Mouse (Mus musculus) thymus, adult 18-20 months (tissue): Measurements from ENCODE around the gene Ube2e3.
A peak's percentile ranks its signal among the peaks of the same experiment; 100 is the strongest.

Experiments used
- DNase-seq, 2 experiments: peaks; one replicate each; pipeline ENCODE4 v3.0.0; 2022; ENCODE audit warnings: mixed read lengths in 2 of 2

Ube2e3 gene

DNA sequence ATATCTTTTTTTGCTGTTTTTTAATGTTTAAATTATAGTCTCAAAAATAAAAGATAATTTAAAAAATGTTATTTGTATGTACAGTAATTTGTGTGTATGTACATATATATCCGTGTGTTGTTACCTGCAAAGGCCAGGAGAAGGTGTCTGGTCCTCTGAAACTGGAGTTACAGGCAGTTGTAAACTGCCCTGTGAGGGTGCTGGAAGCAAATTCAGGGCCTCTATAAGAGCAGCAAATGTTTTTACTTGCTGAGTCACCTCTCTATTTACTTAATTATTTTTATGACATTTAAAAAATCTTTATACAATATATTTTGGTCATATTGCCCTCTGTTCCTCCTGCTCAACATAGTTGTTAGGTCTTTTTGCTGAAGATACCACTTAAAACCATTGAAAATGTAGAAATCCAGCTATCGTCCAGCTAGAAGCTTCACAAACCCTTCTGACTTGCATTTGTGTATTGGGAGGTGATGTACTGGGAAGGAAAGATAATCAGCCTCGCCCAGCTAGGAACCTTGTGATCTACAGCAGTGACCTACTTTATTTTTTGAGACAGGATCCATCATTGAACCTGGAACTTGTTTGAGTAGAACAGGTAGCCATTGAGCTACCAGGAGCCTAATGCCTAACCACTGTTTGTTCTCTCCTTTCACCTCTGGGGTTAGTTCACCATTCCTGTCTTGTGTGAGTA, 15.0 kb downstream of the Ube2e3 start:
- DNase-seq: no peak

DNA sequence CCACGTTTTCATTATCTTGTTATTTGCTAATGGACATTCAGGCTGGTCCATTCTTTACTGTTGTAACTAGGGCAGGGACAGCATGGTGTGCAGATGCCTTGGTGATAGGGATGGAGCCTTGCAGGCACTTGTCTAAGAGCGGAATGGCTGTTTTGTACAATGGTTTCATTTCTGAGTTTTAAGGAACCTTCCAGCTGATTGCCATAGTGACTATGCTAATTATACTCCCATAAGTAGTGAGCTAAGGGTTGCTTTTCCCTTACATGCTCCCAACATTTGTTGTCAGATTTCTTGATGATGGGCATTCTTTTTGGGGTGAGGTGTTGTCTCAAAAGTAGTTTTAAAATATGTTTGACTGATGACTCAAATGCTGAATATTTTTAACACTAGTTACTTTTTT, 18.5 kb downstream of the Ube2e3 start:
- DNase-seq: no peak

DNA sequence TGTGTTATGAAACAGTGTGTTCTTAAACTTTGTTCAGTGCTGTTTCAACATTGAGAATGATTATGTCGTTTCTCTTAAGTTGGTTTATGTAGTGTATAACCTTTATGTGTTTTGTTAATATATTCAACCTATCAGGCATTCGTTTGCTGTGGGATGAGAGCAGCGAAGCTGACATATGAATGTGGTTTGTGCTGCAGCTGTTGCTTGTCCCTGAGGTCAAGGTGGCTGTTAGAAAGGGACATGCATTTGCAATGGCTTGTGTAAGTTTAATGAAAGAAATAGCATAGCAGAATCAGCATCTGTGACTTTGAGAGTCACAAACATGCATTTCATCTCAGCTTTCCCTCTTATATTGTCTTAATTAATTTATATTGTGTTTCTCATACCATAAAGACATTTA, 20.3 kb downstream of the Ube2e3 start:
- no peak for DNase-seq

DNA sequence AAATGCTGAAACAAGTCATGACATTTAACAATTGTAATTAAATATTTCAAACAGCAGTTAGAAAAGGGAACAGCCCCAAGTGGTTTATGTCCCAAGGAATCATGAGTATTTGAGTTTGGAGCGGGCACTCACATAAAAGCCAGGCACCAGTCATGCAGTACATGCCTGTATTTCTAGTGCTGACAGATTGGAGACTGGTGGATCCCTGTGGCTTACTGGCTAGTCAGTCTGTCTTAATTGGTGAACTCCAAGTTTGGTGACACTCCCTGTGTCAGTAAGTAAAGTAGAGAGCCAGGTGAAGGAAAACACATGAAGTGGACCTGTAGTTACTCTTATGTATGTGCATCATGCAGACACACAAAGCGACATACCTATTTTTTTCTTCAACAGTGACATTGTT, 27.3 kb downstream of the Ube2e3 start:
- DNase-seq: no peak

DNA sequence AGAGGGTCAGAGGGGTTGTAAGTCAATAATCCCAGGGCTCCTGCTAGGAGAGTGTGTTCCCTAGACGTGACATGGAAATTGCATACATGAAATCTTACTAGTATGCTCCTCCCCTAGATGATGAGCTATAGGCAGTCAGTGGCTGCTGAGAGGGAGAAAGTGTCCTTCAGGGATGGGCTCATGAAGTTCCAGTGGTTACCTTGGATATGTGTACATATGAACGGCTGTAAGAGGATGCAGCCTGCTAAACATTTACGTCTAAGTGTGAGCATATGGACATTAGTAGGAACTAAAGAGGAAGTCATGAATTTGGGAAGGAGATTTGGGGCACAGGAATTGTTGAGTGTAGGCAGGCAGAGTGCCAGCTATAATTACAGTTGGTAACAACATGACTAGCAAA, 38.0 kb downstream of the Ube2e3 start:
- no peak for DNase-seq

DNA sequence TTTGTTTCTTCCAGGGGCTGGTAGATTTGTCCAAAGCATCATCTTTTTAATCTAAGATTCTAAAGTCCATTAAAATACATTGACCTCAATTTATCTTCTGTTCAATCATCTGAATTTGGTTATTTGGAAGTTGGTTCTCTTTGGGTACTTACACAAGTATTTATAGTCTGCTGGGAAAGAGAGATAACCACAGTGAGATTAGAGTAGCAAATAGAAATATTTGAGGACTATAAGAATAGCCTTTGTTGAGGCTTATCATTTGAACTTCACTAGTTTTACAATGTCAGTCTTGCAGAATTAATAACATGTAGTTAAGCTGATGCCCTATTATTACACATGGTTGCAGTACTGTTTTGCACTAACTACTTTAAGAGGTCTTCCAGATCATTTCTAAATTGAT, 43.6 kb downstream of the Ube2e3 start:
- DNase-seq: no peak

DNA sequence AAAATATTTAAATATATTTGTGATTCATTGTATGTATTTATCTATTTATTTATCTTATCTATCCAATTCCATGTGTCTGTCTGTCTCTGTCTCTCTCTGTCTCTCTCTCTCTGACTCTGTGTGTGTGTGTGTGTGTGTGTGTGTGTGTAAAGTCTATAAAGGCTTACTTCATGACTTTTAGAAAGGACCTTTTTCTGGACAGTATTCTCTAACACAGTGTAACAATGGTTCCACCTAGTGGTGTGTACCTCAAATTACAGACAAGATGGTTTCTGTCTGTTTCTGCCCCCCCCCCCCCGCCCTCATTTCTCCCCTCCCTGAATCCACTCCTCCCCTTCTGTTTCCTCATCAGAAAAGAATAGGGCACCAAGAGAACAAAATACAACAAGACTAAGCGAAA, 46.9 kb downstream of the Ube2e3 start:
- DNase-seq: no peak

DNA sequence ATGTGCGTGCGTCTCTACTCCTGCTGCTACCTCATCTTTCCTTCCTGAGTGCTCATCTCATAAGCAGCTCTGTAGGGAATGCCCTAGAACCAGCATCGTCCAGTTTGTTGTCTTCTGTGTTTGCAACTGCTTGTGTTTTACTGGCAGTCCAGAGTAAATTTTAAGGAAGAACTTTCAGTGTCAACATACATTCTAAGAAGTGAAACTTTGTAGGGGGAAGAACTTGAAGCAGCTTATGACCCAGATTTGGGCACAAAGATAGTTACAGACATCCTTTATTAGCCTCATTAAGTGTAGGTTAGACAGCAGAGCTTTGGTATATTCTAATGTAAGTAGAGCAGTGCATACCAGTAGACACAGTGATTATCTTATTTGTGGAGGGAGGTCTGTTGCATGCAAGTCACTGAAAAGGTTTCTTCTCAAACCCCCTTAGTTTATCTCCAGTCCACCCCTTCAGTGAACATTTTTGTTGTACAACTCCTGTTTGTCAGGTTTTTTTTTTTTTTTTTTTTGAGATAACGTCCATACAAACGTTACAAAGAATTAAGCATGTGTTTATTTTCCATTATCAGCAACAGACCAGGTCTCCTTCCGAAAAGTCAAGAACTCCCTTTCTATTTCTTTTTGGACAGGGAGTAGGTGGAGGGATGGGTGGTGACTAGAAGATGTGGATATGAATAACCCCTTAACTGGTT, 55.2 kb downstream of the Ube2e3 start:
- no peak for DNase-seq

DNA sequence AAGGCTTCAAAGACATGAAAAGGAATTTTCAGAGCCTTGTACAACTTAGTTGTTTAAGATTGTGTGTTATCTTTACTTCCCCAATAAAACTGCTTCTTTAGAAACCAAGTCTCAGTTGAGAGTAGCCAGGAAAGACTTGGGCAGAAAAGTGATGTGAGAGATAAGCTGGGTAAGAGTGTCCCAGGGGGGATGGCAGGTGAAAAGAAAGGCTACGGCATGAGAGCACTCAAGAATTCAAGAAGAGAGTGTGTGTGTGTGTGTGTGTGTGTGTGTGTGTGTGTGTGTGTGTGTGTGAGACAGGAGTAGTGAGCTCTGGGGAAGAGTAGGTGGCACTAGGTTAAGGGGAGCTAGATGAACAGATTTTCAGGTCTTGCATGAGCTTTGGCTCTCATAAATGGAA, 57.9 kb downstream of the Ube2e3 start:
- DNase-seq: no peak

DNA sequence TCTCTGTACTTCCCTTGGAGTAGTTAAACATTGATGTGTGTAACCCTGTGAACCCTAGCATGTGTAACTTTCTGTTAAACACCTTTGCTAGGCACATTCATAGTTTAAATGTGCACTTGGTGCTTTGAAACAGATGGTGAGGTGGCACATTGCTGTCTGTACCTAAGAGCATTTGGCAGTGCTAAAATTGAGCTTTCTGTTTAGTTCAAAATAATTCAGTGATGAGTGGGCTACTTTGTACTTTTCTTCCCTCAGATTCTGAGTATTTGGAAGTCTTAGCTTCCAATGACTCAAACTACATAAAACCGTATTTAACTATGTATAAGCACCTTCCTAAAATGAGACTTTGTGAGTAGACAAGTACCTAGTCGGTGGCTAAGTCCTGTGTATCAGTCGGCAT, 59.7 kb downstream of the Ube2e3 start:
- no peak for DNase-seq

DNA sequence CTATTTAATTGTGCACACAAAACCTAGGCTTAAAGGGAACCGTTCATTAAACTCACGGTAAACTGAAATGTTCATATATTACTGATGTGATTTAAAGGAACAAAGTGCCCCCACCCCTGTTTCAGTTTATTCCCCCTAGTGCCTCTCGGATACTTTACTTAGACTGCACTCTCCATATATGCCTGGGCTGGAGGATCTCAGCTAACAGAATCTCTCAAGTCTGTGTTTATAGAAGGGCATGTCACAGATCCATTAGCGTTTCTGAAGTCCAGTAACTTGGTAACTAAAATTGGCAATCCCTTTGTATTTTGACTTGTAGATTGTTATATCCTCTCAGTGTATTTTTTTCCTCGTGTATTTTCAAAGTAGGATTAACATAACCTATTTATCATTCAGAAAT, 60.2 kb downstream of the Ube2e3 start:
- DNase-seq: no peak

DNA sequence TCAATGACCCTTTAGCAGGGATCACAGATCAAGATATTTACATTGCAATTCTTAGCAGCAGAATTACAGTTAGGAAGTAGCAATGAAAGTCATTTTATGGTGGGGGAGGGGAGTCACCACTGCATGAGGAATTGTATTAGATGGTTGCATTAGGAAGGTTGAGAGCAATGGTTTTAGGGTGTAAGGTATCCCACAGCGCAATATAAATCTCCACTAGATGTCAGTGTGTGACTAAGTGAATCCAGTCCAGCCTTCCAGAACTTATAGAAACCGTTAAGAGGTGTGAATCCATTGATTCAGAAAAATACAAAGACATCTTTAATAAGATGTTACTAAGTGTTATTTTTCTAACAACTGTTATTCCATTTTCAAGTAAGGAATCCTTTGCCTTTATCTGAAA, 63.4 kb downstream of the Ube2e3 start:
- no peak for DNase-seq

DNA sequence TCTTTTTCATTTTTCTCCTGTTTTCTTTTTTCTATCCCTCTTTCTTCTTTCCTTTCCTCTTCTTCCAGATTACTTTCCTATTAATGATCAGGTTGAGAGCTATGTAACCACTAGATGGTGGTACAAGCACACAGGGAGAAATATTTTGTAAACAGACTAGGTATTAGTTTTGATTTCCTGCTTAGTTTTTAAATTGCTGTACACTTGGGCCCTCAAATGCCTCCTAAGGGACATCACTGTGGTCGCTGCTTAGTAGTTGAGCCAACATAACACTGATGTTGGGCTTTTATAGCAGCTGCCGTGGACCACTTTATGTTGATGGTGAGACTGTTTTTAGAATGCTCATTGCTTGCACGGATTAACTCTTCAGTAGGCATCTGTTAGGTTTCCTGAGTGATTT, 91.5 kb downstream of the Ube2e3 start:
- no peak for DNase-seq

DNA sequence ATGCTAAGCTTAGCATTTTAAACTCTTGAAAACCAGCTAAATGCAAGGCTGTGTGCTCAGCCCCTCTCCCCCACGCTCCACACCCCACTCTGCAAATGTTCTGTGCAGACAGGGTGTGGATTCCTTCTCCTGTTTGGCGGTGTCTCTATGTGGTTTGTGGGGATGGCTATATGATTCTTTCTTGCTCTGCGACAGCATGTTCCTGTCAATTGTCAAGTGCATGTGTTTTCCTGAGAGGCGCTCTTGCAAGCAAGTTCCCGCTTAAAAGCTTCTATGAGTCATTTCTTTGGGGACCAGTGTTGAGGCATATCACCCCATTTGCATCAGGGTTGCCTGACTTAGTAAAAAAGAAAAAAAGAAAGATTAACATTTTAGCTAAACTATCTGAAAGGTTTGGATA, 92.4 kb downstream of the Ube2e3 start:
- peak; percentile 3 to 19 for DNase-seq

DNA sequence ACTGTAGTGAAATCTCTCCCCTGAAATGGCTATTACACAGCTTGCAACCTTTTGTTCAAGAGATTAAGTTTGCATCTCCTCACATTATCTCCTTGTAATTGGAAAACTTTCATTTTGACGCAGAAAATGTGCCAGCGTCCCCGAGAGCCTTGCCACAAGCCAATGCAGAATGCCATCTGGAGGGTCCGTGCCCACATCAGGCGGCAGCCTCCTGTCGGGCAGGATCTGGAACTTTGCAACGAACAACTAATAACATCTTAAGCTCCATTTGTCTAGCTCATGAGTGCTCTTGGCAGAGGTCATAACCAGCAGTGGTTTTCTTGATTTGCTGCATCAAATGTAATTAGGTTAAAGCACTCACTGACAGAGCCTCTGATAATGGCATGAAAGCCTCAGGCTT, 93.1 kb downstream of the Ube2e3 start:
- DNase-seq: no peak

DNA sequence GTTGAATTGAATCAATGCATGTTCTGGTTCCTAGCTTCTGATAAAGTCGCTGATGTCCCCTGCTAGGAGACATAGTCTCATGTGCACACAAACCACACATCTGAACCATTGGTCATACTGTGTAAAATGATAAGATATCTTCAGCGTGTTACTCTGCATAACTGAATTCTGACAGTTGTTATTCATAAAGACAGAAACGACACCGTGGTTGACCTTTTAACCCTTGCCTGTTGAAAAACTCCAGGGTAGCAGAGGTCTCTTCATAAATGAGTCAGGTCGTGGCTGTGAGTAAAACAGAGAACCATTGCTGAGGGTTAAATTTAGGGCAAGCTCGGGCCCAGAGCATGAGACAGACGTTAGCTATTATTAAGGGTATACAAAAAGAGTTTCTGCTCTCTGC, 93.7 kb downstream of the Ube2e3 start:
- DNase-seq: no peak

DNA sequence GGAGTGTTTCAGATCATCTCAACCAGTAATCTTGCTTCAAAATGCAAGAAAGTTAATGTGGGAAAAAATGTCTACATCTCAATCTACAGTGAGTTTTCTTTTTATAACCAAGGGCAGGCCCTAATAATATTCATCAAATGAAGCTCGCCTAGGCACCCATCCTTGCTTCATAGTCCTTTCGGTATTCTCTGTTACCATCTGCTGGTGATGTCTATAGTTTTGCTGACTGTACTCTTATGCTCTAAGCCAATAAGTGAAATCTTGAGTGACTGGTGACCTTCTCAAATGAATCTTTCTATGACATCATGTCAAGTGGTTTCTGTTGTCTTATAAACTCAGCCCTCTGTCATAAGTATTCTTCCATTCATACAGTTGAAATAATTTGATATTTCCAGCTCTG, 97.1 kb downstream of the Ube2e3 start:
- DNase-seq: no peak

DNA sequence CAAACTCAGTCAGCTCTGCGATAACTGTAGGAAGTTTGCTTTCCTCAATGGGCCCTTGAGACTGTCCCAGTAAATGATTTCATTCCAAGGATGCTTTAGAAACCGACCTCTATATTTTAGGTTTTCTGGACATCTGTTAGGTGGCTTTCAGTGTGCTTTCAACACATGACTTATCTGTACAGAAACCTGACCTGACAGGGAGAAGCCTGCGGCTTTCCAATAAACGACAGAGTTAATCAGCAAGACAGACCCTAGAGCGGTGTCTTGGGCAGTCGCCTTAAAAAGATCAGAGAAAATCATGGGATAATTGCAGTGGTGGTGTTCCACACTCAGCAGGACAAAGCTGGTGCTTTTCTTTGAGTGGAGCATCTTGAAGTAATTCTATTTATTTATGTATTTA, 97.5 kb downstream of the Ube2e3 start:
- DNase-seq: no peak

DNA sequence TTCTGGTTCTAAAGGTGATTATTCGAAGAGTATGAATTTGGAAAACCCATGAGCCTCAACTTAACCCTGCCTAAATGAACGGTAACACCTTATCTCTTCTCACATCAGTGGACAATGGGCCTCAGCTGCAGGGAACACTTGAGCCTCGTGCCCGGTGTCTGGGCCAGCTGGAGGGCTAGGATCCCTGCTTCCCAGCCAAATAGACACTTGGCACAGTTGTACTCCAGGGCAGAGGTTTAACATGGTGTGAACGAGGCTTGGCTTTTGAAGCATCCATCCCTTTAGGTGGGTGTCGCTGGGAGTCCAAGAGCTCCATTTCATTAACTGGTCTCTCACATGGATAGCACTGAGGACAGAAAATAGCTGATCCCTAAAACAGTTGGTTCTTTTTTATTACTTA, 102.2 kb downstream of the Ube2e3 start:
- no peak for DNase-seq
